ENCODE assay signal across 7 mouse cellular contexts in genomic region chr7:49633375-49633956, GRCm38 (mm10). TPM values are rescaled to one million over a fixed set of nuclear protein-coding genes. Genes with fewer than 3 reads are reported as not detected.
A peak's percentile ranks its signal among the peaks of the same experiment; 100 is the strongest.
DNase-seq lines count a peak whose midpoint lies in the region; ATAC-seq and TF ChIP-seq lines count a peak whose summit lies in the region.

No protein-coding gene starts in this region.

- peak overlapping the region; percentile 15; the same call in 1 of the 2 replicates for H3K9ac ChIP-seq in CH12.LX (ENCODE audit: insufficient read depth, low read depth)
- H3K9ac ChIP-seq in forebrain, postnatal 0 days = no peak overlapping the region
- H3K9ac ChIP-seq in stomach, postnatal 0 days (ENCODE audit: low read length) = no peak overlapping the region

- no peaks in the 10 kb centered on the region for H3K36me3 ChIP-seq in CH12.LX (replicated peaks in 1 of 2; ENCODE audit: control insufficient read depth in 1 of 2, insufficient read depth in 1 of 2, low read length in 1 of 2)
- H3K36me3 ChIP-seq in forebrain, postnatal 0 days (ENCODE audit: insufficient read depth) = no peaks in the 10 kb centered on the region
- peaks cover 31% of the 10 kb centered on the region for H3K36me3 ChIP-seq in midbrain, embryonic 10.5 days
- no peaks in the 10 kb centered on the region for H3K36me3 ChIP-seq in stomach, postnatal 0 days (ENCODE audit: control insufficient read depth, insufficient read depth, low read length)

- peak overlapping the region; percentile 28 to 58 (median 54) for H3K4me3 ChIP-seq in CH12.LX (replicated peaks in 1 of 3; ENCODE audit: low read depth in 2 of 3, low read length in 2 of 3, poor library complexity in 1 of 3)
- H3K4me3 ChIP-seq in forebrain, postnatal 0 days (ENCODE audit: low read depth, low read length) = peak overlapping the region; percentile 20
- peak overlapping the region; percentile 60 for H3K4me3 ChIP-seq in midbrain, embryonic 10.5 days
- H3K4me3 ChIP-seq in stomach, postnatal 0 days (ENCODE audit: low read depth, low read length) = peak overlapping the region; percentile 38

- peak overlapping the region; percentile 93 for H3K4me2 ChIP-seq in CH12.LX (ENCODE audit: insufficient read depth, low read depth, poor library complexity, severe bottlenecking)
- H3K4me2 ChIP-seq in forebrain, postnatal 0 days (ENCODE audit: low read depth) = peak overlapping the region; percentile 31
- peak overlapping the region; percentile 60 for H3K4me2 ChIP-seq in stomach, postnatal 0 days (replicated peaks; ENCODE audit: low read depth)

- H3K79me2 ChIP-seq in CH12.LX (replicated peaks; ENCODE audit: control insufficient read depth, extremely low read depth, insufficient read depth, poor library complexity, severe bottlenecking) = no peaks in the 10 kb centered on the region

- H3K9me3 ChIP-seq in CH12.LX (replicated peaks; ENCODE audit: low read length) = peaks cover 22% of the 10 kb centered on the region
- no peaks in the 10 kb centered on the region for H3K9me3 ChIP-seq in forebrain, postnatal 0 days (ENCODE audit: low read length)
- no peaks in the 10 kb centered on the region for H3K9me3 ChIP-seq in midbrain, embryonic 10.5 days (replicated peaks)
- no peaks in the 10 kb centered on the region for H3K9me3 ChIP-seq in stomach, postnatal 0 days (ENCODE audit: control insufficient read depth, low read length)

- no peak; the same call in 1 of the 2 replicates for TF ChIP-seq RAD21 in CH12.LX (IDR thresholded peaks at IDR 0.05; ENCODE audit: low read depth, low read length)

- TF ChIP-seq CTCF in CH12.LX (conservative IDR thresholded peaks at IDR 0.05 in 1 of 2, IDR thresholded peaks at IDR 0.05 in 1 of 2; ENCODE audit: low read depth in 2 of 2, low read length in 2 of 2) = no peak
- no peak for TF ChIP-seq CTCF in forebrain, postnatal 0 days (IDR thresholded peaks at IDR 0.05; ENCODE audit: low read depth)
- TF ChIP-seq CTCF in stomach, postnatal 0 days (IDR thresholded peaks at IDR 0.05; ENCODE audit: low read depth) = no peak

- ATAC-seq in forebrain, postnatal 0 days = peak; percentile 47; the same call in 1 of the 2 replicates
- ATAC-seq in stomach, postnatal 0 days (ENCODE audit: low FRiP score, low TSS enrichment) = peak; percentile 60; the same call in 1 of the 2 replicates

- H3K27me3 ChIP-seq in CH12.LX (replicated peaks) = no peaks in the 10 kb centered on the region
- peaks cover 90% of the 10 kb centered on the region for H3K27me3 ChIP-seq in forebrain, postnatal 0 days (ENCODE audit: insufficient read depth, low read length)
- peaks cover 100% of the 10 kb centered on the region for H3K27me3 ChIP-seq in midbrain, embryonic 10.5 days (ENCODE audit: low read depth, poor library complexity, severe bottlenecking)
- peaks cover 21% of the 10 kb centered on the region for H3K27me3 ChIP-seq in stomach, postnatal 0 days (ENCODE audit: control insufficient read depth, insufficient read depth, low read length)

- H3K4me1 ChIP-seq in CH12.LX (ENCODE audit: control insufficient read depth in 1 of 2, insufficient read depth in 2 of 2) = peaks cover 4 to 19% of the 10 kb centered on the region in 2 experiments
- no peaks in the 10 kb centered on the region for H3K4me1 ChIP-seq in forebrain, postnatal 0 days (ENCODE audit: insufficient read depth)
- H3K4me1 ChIP-seq in midbrain, embryonic 10.5 days = peaks cover 64% of the 10 kb centered on the region
- no peaks in the 10 kb centered on the region; the same call in 1 of the 2 replicates for H3K4me1 ChIP-seq in stomach, postnatal 0 days (replicated peaks; ENCODE audit: control insufficient read depth, insufficient read depth)

- dilution Hi-C loops in CH12.LX (cut with MboI; ENCODE audit: extremely low pct_ligation_motif_present, extremely low pct_unique_long_range_greater_than_20kb, low sequenced_read_pairs) = no loop called here

- TF ChIP-seq POLR2A in CH12.LX (IDR thresholded peaks at IDR 0.05; ENCODE audit: low read depth, low read length) = peak; percentile 37; the same call in 1 of the 2 replicates

- no peak; the same call in 1 of the 2 replicates for TF ChIP-seq EP300 in CH12.LX (IDR thresholded peaks at IDR 0.05; ENCODE audit: low read length)
- TF ChIP-seq EP300 in stomach, postnatal 0 days (optimal IDR thresholded peaks at IDR 0.05) = no peak

- H3K27ac ChIP-seq in CH12.LX (ENCODE audit: insufficient read depth, low read depth) = no peak overlapping the region
- H3K27ac ChIP-seq in forebrain, postnatal 0 days (ENCODE audit: low read depth, low read length) = no peak overlapping the region
- H3K27ac ChIP-seq in midbrain, embryonic 10.5 days (replicated peaks) = peak overlapping the region; percentile 87
- no peak overlapping the region for H3K27ac ChIP-seq in stomach, postnatal 0 days (replicated peaks)

- under 1% methylated on average over 33 of the region's 33 CpGs for WGBS in forebrain, postnatal 0 days
- WGBS in midbrain, embryonic 10.5 days = under 1% methylated on average over 33 of the region's 33 CpGs
- under 1% methylated on average over 33 of the region's 33 CpGs for WGBS in stomach, postnatal 0 days

- DNase-seq in CH12.LX (ENCODE audit: extremely low read depth) (peak; percentile 90), ZHBTc4 (ENCODE audit: low read depth, low spot score) (peak; percentile 65)
- DNase-seq in forebrain, postnatal 0 days = peak; percentile 39
- DNase-seq in kidney, postnatal 36 days = peak; percentile 14 to 30
- peak; percentile 65 for DNase-seq in midbrain, embryonic 10.5 days (ENCODE audit: low spot score)
- DNase-seq in stomach, postnatal 0 days (ENCODE audit: low spot score) = peak; percentile 57
- no peak for DNase-seq in testis, postnatal 10 days (ENCODE audit: low spot score)

- in situ Hi-C loops in CH12.LX (cut with MboI; ENCODE audit: low pct_ligation_motif_present, low pct_unique_long_range_greater_than_20kb, low sequenced_read_pairs) = no loop called here

TF ChIP-seq in CH12.LX, 34 proteins besides CTCF, POLR2A, EP300 and RAD21:
- TF ChIP-seq TCF12 (IDR thresholded peaks at IDR 0.05; ENCODE audit: low read depth, low read length) (peak; percentile 82), NRF1 (IDR thresholded peaks at IDR 0.05; ENCODE audit: low read depth, low read length) (0 out of 2 replicates have a peak, but pooled peaks have one; percentile 40), RCOR1 (conservative IDR thresholded peaks at IDR 0.05; ENCODE audit: low read depth, low read length) (no peak), TBP (conservative IDR thresholded peaks at IDR 0.05; ENCODE audit: low read depth, low read length) (0 out of 2 replicates have a peak, but pooled peaks have one; percentile 36), MAX (IDR thresholded peaks at IDR 0.05; ENCODE audit: low read length) (peak; percentile 80), MAZ (IDR thresholded peaks at IDR 0.05; ENCODE audit: low read depth, low read length) (no peak), UBTF (IDR thresholded peaks at IDR 0.05; ENCODE audit: low read depth, low read length) (no peak), IRF4 (IDR thresholded peaks at IDR 0.05; ENCODE audit: low read depth, low read length) (peak; percentile 28; the same call in 1 of the 2 replicates), BHLHE40 (IDR thresholded peaks at IDR 0.05; ENCODE audit: low read depth, low read length) (peak; percentile 73), ETS1 (conservative IDR thresholded peaks at IDR 0.05; ENCODE audit: low read depth, low read length) (peak; percentile 59)

RNA-seq across cellular contexts. Expression of gene Dbx1, which starts 3.2 kb away (rescaled TPM):
- total RNA-seq in CH12.LX (2012; rRNA removed) = not detected in 2 replicates
- 0.14 and 0.43 TPM in 2 replicates for total RNA-seq in CH12.LX (2014; rRNA removed)
- 0.11 TPM in 1 of 2 replicates, not detected in the other for polyA plus RNA-seq in CH12.LX (2012; ENCODE audit: insufficient read length, low read depth)
- total RNA-seq in forebrain, postnatal 0 days (2014; rRNA removed) = 0.08 and 0.33 TPM in 2 replicates
- 0.15 and 0.61 TPM in 2 replicates for polyA plus RNA-seq in forebrain, postnatal 0 days (2015; fragmentation: Nextera tagmentation; extraction: Ambion mirVana)
- 168 and 188 TPM in 2 replicates for polyA plus RNA-seq in midbrain, embryonic 10.5 days (2016; fragmentation: Nextera tagmentation; extraction: Ambion mirVana)
- not detected in 2 replicates for polyA plus RNA-seq in stomach, postnatal 0 days (2015; fragmentation: Nextera tagmentation; extraction: Ambion mirVana)

Comparison
In these comparisons a context has a peak if more than half of its experiments do, and no peak if none do; other contexts are left out.
1. H3K4me2 ChIP-seq: peak in every context shown above with its lines; median percentile 93 in CH12.LX; 60 in stomach, postnatal 0 days; 31 in forebrain, postnatal 0 days.
2. RNA of gene Dbx1, which starts 3.2 kb away (polyA plus RNA-seq): 168 to 188 TPM in midbrain, embryonic 10.5 days; 0.15 to 0.61 TPM in forebrain, postnatal 0 days, 0.11 TPM in CH12.LX and not detected in stomach, postnatal 0 days; every median in the first group is over 100 times any median in the second.
3. Peak in every context shown above with its lines, with median percentiles within 50 percentile points of each other: H3K4me3 ChIP-seq.